Mouse (Mus musculus) spleen, adult 2 months (tissue): ENCODE measurements around the gene Rrn3.
"Not testable (repeated sequence)": the region's sequence is repeated elsewhere in the genome, so short reads cannot be mapped to it uniquely, and the experiment has no call there.

Experiments used
- CTCF ChIP-seq: fragments of 200-500 bp; IDR thresholded peaks from 2 replicates; pipeline ENCODE4 v1.5.1; 2011; ENCODE audit warnings: mild to moderate bottlenecking, inconsistent platforms; ENCODE audit not compliant: insufficient read depth, insufficient read length, insufficient replicate concordance; ENCODE audit errors: extremely low read depth
- POLR2A ChIP-seq: fragments of 200-500 bp; IDR thresholded peaks from 2 replicates; pipeline ENCODE4 v1.6.1; 2011; ENCODE audit warnings: low read depth, low read length, inconsistent platforms

DNA sequence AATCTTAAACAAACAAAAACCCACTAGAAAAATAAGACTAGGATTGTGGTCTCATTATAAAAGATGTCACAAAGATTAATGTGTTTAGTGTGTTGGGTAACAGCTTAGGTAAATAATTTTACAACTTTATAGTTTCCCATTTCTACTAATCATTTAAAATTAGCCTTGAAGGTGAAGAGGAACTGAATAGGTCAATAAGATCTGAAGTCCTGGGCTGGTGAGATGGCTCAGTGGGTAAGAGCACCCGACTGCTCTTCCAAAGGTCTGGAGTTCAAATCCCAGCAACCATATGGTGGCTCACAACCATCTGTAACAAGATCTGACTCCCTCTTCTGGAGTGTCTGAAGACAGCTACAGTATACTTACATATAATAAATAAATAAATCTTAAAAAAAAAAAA, 17.7 kb upstream of the Rrn3 start:
- not testable (repeated sequence) for TF ChIP-seq POLR2A, CTCF
